Mouse (Mus musculus): ENCODE data around the gene Kcnma1.

DNA sequence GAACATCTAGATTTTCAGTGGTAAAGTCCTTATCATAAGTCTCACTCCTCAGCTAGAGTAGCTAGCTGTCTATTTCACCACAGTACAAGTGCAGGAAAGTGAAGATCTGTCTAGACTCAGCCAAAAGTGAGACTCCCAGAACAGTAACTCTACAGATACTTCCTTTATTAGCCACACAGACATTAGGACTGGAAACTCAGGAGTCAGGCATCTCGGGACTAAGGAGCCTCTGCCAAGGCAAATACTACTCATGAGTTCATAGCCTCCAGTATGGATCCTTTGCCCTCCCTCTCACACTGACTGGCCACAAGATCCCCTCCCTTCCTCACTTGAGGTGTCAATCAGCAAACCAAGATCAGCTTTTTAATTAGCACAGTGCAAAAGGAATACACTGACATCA lies 389.8 kb downstream of the Kcnma1 start:
- TF ChIP-seq CTCF (IDR thresholded peaks at IDR 0.05 in 2 of 3, conservative IDR thresholded peaks at IDR 0.05 in 1 of 3; ENCODE audit: control insufficient read depth in 1 of 3, insufficient read depth in 1 of 3, low read depth in 2 of 3, low read length in 3 of 3, poor library complexity in 1 of 3, severe bottlenecking in 1 of 3): no peak
- no peak for TF ChIP-seq TCF12 (IDR thresholded peaks at IDR 0.05; ENCODE audit: low read depth, low read length)
- no peak for TF ChIP-seq MAZ (IDR thresholded peaks at IDR 0.05; ENCODE audit: low read depth, low read length)
- no peak for TF ChIP-seq POLR2AphosphoS2 (IDR thresholded peaks at IDR 0.05; ENCODE audit: low read length)
- no peak for TF ChIP-seq POLR2A (IDR thresholded peaks at IDR 0.05; ENCODE audit: control insufficient read depth in 1 of 2, insufficient read depth in 1 of 2, low read depth in 1 of 2, low read length in 2 of 2, poor library complexity in 1 of 2)
- TF ChIP-seq HCFC1 (IDR thresholded peaks at IDR 0.05; ENCODE audit: low read depth, low read length): no peak
- no peak for TF ChIP-seq JUND (IDR thresholded peaks at IDR 0.05; ENCODE audit: low read depth, low read length)
- no peak for TF ChIP-seq ZMIZ1 (IDR thresholded peaks at IDR 0.05; ENCODE audit: low read depth, low read length)

Measured in MEL (cell line).